Mouse (Mus musculus): ENCODE results near the gene Rfx3.

The Rfx3 gene

DNA sequence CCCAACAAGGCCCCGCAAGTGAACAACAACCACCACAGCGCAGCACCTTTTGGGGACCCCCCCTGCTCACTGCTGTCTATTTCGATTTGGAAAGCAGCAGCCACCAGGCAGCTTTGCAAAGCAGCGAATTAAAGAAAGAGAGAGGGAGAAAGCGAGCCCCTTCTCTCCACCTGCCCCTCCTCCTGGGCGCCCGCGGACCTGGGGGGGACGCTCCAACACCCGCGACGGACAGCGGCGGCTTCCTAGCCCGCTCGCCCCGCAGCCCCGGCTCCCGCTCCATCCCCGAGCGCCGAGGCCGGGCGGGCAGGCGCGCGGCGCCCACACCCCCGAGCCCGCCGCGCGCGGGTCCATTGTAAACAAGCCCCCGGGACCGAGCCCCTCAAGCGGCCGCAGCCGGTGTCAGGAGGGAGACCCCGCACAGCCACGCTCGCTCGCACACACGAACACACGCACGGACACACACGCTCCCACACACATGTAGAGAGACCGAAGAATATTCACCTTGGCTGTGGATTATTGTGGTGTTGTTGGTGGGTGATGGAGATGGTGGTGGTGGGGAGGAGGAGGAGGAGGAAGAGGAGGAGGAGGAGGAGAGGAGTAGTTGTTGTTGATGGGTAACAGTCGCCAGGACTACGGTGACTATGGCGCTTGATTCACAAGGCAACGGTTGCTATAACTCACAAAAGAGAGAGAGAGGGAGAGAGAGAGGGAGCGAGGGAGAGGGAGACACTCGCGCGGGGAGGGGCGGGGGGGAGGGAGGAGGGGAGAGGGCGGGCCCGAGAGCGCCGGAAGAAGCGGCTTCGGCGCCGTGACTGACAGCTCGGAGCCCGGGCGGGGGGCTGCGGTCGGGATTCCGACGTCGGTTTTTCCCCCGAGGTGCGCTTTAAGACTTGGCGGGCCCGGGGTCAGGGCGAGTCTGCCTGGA lies at the start of gene Rfx3:
Gene Rfx3, minus strand, starts transcription at position 696 of the 925 bp plus-strand sequence.
- DNase-seq, result peak; percentile 87

DNA sequence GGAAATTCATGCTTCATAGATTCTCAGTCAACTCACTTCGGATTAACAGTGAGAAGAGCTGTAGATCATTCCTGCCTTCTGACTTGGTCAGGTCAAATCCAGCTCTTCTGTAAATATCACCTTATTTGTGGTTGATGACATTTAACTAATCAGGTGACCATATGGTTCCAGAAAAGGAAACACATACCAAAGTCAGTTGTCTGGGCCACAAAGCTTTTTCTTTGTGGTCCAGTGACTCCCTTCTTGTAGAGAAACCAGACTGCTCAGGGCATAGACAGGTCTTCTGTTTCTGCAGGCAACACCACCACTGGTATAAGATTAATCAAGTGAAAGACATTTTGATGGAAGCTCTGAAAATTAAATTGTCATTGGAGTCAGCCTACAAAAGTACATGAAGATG lies 41.1 kb upstream of the Rfx3 start:
- no peak for DNase-seq

DNA sequence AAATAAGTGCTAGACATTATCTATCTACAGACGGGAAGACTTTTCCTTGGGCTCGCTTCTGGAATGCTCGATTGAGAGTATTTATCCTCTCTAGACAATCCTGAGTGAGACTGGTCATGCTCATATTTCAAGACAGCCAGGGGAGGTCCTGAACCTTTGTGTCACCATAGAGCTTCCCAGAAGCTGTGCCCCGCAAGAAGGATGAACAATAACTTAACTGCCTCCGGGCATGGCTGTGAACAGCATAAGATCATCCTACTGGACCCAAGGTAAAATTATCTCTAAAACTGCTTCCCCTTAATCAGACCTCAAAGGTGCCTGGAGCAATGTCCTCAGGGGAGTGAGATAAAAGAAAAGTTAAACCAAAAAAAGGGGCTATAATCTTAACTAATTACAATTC lies 40.6 kb upstream of the Rfx3 start:
- DNase-seq, result no peak

DNA sequence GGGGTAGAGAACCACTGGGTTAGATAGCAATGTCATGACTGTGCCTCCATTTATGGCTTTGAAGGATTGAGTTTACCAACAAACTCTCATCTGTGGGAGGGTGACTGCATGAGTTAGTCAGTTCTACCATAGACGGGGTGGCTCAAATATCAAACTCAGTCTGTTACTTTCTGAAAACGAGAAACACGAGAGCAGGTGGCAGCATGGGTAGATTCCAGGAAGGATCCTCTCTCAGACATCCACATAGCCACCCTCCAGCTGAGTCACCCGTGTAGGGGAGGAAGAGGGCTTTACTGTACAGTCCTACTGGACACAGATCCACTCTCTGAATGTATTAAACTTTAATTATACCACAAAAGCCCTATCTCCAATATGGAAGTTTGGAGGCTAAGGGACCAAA lies 38.3 kb upstream of the Rfx3 start:
- no peak for DNase-seq

DNA sequence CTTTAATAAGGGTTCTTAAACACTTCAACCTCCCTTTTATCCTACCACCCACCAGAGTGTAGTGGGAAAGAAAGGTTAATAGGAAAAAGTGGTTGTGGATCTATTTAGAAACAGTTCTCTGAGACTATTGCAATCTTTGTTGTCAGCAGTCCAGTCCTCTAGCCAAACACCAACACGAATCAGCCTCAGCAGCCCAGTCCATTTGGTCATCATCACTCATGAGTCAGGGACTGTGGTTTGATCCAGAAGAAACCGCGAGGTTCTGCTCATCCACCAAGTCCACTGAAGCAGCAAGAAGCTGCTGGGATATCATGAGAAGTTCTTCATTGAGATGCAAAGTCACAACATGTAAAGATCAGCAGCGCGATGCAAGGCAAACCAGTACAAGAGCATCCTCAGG lies 35.8 kb upstream of the Rfx3 start:
- DNase-seq, result no peak

DNA sequence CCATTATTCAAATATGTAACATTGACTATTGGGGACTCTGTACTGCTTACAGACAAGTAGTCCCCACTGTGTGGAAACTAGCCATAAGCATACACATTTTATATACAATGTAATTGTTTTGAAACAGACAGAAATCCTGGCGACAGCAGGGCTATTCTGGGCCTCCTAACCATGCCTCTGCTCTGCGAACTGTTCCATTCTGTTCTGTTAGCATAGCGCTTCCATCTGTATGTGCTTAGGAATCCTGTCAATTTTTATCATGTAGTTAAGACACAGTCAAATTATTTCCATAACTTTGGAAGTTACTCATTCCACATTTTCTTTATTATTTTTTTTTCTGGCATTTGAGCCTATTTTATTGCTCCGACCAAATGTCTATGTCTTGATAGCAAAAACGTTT lies 34.0 kb upstream of the Rfx3 start:
- no peak for DNase-seq

DNA sequence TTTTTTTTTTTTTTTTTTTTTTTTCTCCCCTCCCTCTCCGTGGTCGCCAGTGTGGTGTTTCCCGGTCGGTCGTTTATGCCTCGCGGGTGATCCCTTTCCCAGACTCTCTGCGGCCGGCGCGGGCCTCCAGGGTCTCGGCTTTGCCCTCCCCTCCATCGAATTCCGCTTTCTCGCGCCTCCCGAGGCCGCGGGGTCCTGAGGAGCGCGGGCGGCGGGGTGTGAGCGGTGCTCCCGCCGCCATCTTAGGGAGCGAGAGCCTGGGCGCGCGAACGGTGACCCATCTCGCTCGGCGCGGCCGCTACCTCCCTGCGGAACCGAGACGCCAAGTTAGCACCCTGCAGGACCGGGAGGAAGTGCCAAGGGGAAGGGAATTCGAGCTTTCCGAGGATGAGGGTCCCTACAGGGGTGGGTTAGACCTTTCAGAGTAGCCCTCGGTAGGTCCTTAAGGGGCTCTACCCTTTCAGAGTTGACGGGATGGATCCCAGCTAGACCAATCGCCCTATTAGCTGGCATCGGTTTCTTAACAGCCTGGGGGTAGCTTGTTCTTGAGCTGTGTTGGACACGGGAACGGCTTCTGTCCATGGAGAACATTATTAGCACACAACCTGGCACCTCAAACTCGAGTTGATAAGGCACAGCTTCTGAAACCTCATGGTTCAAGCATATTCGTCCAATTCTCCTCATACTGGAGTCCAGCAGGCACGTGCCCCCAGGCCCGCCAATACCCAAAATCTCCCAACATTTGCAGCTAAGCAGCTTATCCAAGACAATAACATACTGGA lies 943 bp upstream of the Rfx3 start:
- peak; percentile 68 for DNase-seq

DNA sequence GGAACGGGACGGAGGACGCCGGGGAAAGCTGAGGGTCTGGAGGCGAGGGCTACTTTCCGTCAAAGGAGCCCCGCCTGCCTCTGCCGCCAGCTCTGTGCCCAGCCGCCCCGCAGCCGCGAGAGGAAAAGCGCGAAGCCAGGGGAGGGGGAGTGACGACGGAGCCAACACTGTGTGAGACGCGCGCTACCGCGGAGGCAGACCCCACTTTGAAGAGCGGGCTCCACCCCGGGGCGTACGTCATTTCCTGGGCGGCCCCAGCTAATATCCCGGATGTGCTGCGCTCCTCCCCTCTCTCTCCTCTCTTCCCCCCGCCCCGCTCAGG lies 391 bp upstream of the Rfx3 start:
- DNase-seq, result peak; percentile 95

DNA sequence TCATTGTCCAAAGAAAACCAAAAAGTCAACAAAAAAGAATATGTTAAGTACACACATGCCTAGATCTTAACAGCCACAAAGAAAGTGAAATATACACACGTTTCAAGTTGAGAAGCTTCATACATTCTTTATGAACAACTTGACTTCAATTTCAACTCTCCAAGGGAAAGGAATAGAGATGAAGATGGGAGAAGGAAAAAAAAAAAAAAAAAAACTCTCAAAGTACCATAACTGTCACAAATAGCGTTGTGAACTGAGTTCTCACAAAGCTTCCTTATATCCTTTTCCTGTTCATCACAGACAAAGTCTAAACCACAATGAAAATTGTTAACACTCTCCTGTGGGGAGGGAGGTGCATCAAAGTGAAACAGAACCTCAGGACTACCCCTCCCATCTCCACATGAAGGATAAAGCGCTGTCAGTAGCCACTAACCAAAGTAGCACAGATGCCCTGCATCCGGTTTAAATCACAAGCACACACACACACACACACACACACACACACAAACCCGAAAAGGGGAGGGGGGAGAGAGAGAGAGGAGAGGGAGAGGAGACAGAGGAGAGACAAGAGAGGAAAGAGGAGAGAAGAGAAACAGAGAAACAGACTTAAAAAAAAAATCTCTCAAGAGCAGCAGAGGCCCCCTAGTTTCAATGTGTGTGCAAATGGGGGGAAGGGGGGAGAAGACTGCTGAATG lies 1.2 kb downstream of the Rfx3 start:
- DNase-seq, result peak; percentile 23

DNA sequence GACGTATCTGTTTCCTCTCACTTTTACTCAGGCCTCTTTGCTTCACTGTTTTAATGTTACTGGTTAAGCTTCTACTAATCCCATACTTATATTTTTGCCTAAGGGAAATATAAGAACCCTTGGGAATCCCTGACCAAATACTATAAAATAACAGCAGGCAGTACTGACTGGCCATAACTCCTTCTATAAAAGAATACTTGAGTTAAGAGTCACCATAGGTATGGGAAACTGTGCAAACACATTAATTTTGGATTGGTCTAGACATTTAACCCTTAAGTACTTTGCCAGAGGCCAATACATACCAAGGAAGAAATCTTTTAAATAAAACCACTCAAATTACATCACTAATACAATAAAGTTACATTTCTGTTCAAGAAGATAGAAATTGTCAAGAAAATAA lies 6.8 kb downstream of the Rfx3 start:
- no peak for DNase-seq

DNA sequence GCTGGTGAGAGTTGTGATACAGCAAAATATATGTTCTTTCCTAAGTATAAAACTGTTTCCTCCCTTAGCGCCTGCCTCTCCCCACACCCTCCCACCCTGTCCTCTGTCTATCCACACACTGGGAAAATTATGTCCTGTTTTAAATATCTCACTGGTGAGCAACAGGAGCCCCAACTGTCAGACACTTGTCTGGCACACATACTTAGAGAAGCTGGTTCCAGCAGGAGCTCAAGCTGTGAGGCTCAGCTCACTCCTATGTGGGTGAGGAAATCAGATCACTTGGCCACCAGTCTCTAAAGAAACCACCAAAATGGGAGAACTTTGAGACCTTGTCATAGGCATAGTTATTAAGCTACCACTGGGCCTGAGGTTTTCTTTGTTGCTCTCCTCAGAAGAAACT lies 7.5 kb downstream of the Rfx3 start:
- no peak for DNase-seq

DNA sequence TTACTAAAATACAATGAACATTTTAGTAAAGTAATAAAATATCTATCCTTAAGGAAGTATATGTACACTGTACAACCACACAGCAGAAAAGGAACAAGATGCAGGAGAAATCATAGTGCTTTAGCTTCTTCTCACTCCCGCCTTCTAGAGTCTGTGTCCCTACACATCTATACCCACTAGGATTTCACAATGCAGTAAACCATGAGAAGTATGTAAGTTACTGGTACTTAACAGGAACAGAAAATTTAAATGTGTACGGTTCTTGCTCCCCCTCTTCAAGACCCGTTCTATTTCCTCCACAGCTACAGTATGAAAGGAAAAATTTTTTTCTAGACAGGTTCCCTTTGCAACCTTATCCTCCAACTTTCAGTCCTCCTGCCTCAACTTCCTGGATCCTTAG lies 8.3 kb downstream of the Rfx3 start:
- DNase-seq, result no peak

DNA sequence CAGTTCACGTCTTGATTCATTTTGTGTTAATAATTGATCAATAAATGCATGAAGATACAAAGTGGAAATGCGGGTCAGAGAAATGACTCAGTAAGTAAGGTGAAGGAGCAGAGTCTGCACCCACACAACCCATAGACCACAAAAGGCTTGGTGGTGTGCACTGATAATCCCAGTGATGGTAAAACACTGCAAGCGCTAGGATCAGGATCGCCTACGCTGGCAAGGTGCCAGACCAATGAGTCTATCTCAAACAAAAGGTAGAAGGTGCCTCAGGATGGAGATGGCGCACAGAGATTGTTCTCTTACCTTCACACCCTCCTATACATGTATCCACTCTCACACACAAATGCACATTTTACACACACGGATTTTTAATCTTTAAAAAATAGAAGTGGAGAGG lies 18.2 kb downstream of the Rfx3 start:
- peak; percentile 12 for DNase-seq

DNA sequence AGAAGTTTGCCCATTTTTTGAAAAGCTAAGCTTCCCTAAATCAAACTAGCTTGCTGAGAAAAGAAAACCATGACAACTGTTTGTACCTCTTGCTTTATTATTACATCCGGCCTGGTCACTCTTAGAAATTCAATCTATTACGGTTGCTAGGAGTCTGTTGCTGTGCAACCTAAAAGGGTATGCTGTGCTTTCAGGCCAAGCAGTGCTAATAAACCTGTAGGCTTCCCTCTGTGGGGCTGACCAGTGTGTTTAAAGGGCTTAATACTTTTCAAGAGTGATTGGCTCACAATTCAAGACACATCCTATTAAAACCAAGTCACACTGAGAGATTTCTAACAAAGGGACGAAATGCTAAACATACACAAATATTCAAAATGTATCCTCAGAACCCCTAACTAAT lies 22.2 kb downstream of the Rfx3 start:
- no peak for DNase-seq

DNA sequence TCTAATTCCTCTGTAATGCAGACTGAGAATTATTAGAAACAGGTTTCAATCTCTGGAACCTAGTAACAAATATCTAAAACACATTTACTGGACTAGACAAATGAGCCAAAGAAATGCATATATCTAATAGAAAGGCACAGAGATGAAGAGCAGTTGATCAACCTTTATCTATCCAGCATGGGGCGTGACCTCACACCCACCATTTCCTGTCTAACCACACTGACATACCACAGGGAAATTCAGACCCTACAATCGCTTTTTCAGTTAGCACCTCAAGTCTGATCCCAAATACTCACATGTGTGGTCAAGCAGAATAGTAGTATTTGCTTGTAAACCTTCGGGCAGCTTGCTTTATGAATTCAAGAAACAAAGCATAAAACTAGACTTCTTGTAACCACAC lies 43.4 kb downstream of the Rfx3 start:
- DNase-seq, result peak; percentile 12

DNA sequence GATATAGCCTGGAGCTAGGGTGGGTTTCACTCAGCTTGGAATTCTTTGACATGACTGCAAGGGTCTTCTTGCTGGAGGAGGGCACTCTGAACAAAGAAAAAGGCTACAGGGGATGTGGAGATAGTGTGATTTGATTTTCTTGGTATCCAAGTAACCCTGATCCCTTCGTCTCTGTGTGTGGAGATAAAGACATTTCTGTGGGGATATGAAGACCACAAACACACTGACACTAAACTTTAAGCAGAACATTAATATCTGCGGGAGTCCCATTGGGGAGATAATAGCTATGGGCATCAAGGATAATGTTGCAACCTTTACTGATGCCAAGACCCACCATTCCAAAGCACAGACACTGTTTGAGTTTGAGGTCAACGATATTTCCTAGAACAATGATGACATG lies 49.7 kb downstream of the Rfx3 start:
- DNase-seq, result no peak

DNA sequence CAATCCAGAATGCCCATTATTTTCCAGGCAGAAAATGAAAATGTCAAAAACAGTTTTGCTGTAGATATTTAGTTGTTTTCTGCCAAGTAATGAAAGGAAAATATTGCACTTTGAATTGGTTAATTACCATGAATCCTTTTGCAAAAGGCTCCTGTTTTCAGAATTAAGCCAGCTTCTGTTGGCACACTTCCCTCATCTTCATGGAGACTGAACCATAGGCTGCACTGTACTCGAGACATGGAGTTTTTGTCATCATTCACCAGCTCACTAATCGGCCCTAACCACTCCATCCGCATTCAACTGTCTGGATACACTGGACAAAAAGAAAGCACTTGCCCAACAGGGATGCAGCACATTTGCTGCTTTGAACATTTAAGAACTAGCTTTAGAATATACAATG lies 75.5 kb downstream of the Rfx3 start:
- DNase-seq, result no peak

DNA sequence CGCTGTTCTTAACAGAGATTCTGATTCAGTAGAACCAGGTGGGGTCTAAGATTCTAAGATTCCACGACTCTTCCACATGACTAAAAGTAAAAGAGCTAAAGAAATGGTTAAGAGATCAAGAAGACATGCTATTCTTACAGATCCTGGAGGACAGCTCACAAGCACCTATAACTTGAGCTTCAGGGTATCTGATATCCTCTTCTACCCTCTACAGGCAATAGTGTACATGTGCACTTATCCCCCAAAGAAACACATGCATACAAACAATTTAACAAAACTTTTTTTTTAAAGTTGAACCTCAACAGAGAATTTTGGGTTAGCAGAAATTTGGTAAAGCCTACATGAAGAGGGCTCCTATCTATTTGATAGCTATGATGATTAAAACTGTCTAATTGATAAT lies 79.8 kb downstream of the Rfx3 start:
- DNase-seq, result no peak

DNA sequence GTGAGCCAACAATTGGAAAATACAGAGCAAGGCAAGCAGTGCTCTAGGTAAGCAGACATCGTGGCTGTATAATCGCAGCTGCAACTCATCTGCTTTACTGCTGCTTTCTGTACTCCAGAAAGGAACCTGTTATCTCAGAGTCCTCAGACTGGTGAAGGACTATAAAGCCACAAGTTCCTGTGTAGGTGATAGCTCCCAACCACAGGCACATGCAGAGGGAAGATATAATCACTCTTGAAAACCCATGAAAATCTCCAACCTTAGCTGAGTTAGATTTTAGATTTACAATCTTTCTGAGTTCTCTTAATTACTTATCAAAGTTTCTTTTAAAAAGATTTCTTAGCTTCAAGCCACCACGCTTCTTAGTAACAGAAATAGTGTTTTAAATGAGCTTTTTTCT lies 84.6 kb downstream of the Rfx3 start:
- DNase-seq, result no peak

DNA sequence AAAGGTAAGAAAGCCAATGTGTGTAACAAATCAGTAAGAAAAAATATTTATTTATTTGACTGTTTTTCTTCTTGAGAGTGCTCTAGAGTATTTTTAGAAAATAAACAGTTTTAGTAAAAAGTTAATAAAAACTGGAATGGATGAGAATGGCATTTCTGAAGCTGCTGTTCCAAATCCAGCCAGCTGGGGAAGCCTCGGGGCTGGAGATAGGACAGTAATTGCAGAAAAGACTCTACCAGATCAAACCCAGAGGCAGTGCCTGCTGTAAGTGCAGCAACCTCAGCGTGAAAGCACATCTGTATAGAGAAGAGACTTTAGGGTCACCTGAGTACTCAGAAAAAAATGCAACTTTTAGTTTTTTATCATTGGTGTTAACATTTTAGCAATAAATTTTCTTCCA lies 91.9 kb downstream of the Rfx3 start:
- peak; percentile 4 for DNase-seq

DNA sequence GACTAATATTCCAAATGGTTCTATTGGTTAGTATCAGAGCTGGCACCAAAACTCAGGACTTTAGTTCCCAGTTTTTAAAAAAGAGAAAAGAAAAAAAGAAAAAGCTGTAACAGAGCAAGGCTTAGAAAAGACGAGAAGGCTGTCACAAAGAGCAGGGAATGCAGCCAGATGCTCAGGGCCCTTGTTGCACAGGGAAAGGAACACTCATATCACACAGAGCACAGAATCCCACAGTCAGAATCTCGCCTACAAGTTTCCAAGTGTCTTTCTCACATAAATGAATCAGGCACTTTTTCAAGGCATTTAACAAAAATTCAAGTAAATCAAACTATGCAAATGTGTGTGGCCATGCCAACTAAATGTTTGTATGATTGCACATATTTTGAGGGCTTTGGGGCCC lies 94.5 kb downstream of the Rfx3 start:
- DNase-seq, result no peak

DNA sequence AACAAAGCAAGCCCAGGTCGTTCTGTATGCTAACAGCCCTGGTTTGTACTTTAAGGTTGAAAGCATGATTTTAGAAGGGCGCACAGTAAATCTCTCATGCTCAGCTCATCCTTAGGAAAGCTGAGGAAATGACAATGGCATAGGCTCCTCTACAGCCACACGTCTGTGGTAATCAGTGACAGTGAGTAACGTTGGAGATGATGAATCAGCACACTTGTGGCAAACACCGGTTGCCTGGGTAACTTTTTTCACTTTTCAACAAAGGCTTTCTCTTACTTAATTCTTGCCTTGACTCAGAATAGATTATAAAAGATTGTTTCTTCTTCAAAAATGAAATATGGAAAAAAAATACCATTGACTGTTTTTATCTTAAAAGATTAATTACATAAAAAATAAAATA lies 104.0 kb downstream of the Rfx3 start:
- DNase-seq, result peak; percentile 39

DNA sequence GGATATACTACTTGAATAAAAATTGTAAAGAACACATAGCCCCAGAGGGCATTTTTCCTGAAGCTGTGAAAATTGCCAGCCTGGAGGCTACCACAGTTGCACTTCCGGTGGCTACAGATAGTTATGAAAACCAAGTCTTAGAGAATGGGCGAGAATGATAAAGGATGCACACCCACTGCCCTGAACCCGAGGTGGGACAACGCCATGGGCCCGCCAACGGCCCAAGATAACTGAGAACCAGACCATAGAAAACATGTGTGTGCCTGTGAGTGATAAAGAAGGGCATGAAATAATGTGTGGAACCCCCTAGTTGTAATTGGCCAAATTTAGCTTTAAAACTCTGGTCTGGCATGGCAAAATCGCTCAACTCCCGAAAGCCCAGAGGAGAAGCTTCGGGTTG lies 105.0 kb downstream of the Rfx3 start:
- peak; percentile 76 for DNase-seq

DNA sequence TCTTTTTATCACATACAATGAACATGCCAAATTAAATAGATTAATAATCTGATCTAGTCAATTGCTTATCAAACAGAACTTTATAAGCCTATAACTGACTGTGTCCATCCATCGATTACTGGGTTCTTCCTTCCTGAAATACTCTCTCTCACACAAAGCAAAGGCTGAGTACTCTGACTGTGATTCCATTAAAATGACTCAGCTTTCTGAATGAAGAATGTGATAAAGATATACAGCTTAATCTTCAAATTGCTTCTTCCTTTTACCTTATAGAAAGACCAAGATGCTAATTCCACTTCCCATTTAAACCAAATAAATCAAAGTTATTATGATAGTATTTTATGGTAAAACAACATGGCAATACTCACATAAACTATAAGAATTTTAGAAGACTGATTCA lies 105.8 kb downstream of the Rfx3 start:
- no peak for DNase-seq

Measured in liver (tissue).